Mouse (Mus musculus) lung, postnatal 0 days (tissue): ENCODE data around the gene Iqsec1.

Experiments used
- CTCF ChIP-seq: IDR thresholded peaks from 2 replicates; pipeline ENCODE4 v1.5.1; 2016; ENCODE audit warnings: antibody characterized with exemption, mild to moderate bottlenecking
- EP300 ChIP-seq: IDR thresholded peaks from 2 replicates; pipeline ENCODE4 v1.6.1; 2016; ENCODE audit warnings: antibody characterized with exemption, mild to moderate bottlenecking, control low read depth

- TF ChIP-seq CTCF (no peak), EP300 (no peak)
Observed at GRCm38 (mm10) chr6:90969341-90969871, 19.1 kb downstream of the Iqsec1 start.
